Mouse (Mus musculus) midbrain, postnatal 0 days (tissue): Measurements from ENCODE around the gene Orm3. TPM values are rescaled to one million over a fixed set of nuclear protein-coding genes. Genes with fewer than 3 reads are reported as not detected.

Experiments
- ATAC-seq: fragments of 200-750 bp; cut with Nextera tagmentation; 2 replicates; pipeline ENCODE4 v1.8.0; 2017; ENCODE audit warnings: moderate number of reproducible peaks, mild to moderate bottlenecking, moderate TSS enrichment, moderate library complexity; ENCODE audit not compliant: low FRiP score
- DNase-seq: peaks from one replicate; pipeline ENCODE4 v3.0.0-alpha.2; 2015; ENCODE audit warnings: low spot score
- H3K27ac ChIP-seq: fragments of 300-500 bp; sonication (generic); 2 replicates; pipeline ENCODE4 v1.5.1; 2014; ENCODE audit warnings: low read depth, mild to moderate bottlenecking, low read length, mixed read lengths
- H3K27me3 ChIP-seq: fragments of 300-500 bp; sonication (generic); 2 replicates; pipeline ENCODE4 v1.6.1; 2014; ENCODE audit warnings: low read length, control low read depth, mixed read lengths; ENCODE audit not compliant: insufficient read depth
- H3K36me3 ChIP-seq: fragments of 300-500 bp; sonication (generic); 2 replicates; pipeline ENCODE4 v1.6.1; 2014; ENCODE audit warnings: low read length, control low read depth, mixed read lengths; ENCODE audit not compliant: insufficient read depth
- H3K4me1 ChIP-seq: fragments of 300-500 bp; sonication (generic); 2 replicates; pipeline ENCODE4 v1.6.1; 2014; ENCODE audit warnings: mild to moderate bottlenecking, control low read depth, antibody characterized with exemption, low read length, mixed read lengths; ENCODE audit not compliant: insufficient read depth
- H3K4me2 ChIP-seq: fragments of 300-500 bp; sonication (generic); 2 replicates; pipeline ENCODE4 v1.6.1; 2014; ENCODE audit warnings: low read depth, mild to moderate bottlenecking, low read length, mixed read lengths; ENCODE audit not compliant: poor library complexity, severe bottlenecking
- H3K4me3 ChIP-seq: fragments of 300-500 bp; sonication (generic); 2 replicates; pipeline ENCODE4 v1.5.1; 2014; ENCODE audit warnings: low read depth, mild to moderate bottlenecking, low read length, moderate library complexity
- H3K9ac ChIP-seq: fragments of 300-500 bp; sonication (generic); replicated peaks from 2 replicates; pipeline ENCODE4 v1.6.1; 2014; ENCODE audit warnings: mild to moderate bottlenecking, low read length, moderate library complexity, mixed read lengths; ENCODE audit not compliant: poor library complexity, severe bottlenecking
- H3K9me3 ChIP-seq: fragments of 300-500 bp; sonication (generic); 2 replicates; pipeline ENCODE4 v1.6.1; 2016; ENCODE audit warnings: low read length, control low read depth
- CTCF ChIP-seq: IDR thresholded peaks from 2 replicates; pipeline ENCODE4 v1.5.1; 2016; ENCODE audit warnings: antibody characterized with exemption, mild to moderate bottlenecking
- WGBS: fragments of 180-500 bp; shearing (Covaris S2); extraction: QIAGEN DNeasy Blood & Tissue Kit; methylation state at CpG from one replicate; pipeline ENCODE4 v1.1.7; 2014; 5-methylcytosine and 5-hydroxymethylcytosine counted together
- polyA plus RNA-seq: library from polyadenylated mRNA; unstranded; fragments of >200 nt; fragmentation: Nextera tagmentation; extraction: Ambion mirVana; gene quantifications from 2 replicates; pipeline ENCODE4 v1.2.1, GENCODE M21; 2015
- total RNA-seq: library from RNA; depleted of rRNA; stranded (reverse); fragments of >200 nt; gene quantifications from 2 replicates; pipeline ENCODE4 v1.2.3, GENCODE M21; 2014

Gene Orm3
- total and polyA plus RNA-seq, 2 experiments from 2014 or later: not detected

DNA sequence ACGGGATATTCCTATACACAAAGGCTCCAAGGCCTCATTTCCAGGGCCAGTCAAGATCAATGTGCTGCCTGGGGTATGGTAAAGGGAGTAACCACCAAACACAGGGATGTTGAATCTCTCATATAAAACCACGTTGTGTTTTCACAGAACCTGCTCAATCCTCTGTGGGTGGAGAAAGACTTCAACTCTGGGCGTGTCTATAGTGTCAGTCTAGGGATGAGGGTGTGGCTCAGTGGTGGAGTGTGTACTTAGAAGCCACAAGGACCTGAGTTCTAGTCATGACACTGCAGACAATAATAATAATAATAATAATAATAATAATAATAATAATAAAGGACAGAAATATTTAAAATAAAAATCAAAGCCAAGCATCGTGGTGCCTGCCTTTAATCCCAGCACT lies 28.3 kb downstream of the Orm3 start:
- Histone ChIP-seq H3K4me3 (no peak overlapping the region), H3K4me2 (no peak overlapping the region), H3K27me3 (no peaks in the 10 kb centered on the region), H3K36me3 (peaks cover 9% of the 10 kb centered on the region), H3K27ac (no peak overlapping the region), H3K9me3 (no peaks in the 10 kb centered on the region), H3K9ac (no peak overlapping the region), H3K4me1 (peaks cover 3% of the 10 kb centered on the region; the same call in 1 of the 2 replicates)
- WGBS: 92% methylated on average over 4 of the region's 4 CpGs
- TF ChIP-seq CTCF: no peak
- DNase-seq (no peak), ATAC-seq (no peak)

DNA sequence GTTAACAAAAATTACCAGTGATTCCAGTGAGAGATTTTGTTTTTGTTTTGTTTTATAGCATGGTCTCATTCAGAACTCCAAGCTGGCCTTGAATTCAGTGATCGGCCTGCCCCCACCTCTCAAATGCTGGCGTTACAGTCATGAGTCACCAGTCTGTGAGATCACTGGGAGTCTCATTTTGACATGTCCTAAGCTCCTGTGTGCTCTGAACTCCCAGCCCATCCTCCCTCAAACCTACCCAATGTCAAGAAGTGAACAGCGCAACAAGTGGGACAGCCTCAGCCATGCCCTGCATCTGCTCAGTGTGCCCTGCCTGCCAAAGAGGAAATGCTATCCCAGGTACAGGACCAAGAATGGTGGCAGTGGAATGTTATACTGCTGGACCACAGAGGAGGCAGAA lies 29.3 kb downstream of the Orm3 start:
- Histone ChIP-seq H3K4me1 (peaks cover 3% of the 10 kb centered on the region; the same call in 1 of the 2 replicates), H3K27ac (no peak overlapping the region), H3K9ac (no peak overlapping the region), H3K36me3 (peaks cover 2% of the 10 kb centered on the region), H3K27me3 (no peaks in the 10 kb centered on the region), H3K4me3 (no peak overlapping the region), H3K9me3 (no peaks in the 10 kb centered on the region), H3K4me2 (no peak overlapping the region)
- ATAC-seq (no peak), DNase-seq (no peak)
- no peak for TF ChIP-seq CTCF
- WGBS: 82% methylated on average over 3 of the region's 3 CpGs

DNA sequence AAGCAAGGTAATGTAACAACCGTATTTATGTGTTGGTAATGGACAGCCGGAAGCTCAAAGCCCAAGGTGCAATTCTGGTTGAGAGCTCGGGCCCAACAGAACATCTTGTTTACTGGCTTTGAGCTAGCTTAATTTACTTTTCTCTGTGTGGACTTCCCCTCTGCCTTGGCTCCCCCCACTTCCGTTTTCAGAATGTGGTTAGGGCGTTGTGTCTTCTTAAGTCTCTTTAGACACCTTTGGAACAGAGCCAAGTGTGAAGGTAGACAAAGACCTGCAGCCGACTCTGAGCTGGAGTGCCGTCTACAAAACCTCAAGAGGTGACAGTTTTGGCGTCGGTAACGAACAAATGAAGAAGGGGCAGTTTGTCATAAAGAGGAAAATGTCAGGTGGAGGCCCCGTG lies 29.8 kb downstream of the Orm3 start:
- Histone ChIP-seq H3K9ac (no peak overlapping the region), H3K27ac (no peak overlapping the region), H3K9me3 (no peaks in the 10 kb centered on the region), H3K36me3 (no peaks in the 10 kb centered on the region; the same call in 1 of the 2 replicates), H3K4me2 (no peak overlapping the region), H3K27me3 (no peaks in the 10 kb centered on the region), H3K4me3 (no peak overlapping the region), H3K4me1 (peaks cover 3% of the 10 kb centered on the region; the same call in 1 of the 2 replicates)
- 71% methylated on average over 11 of the region's 11 CpGs for WGBS
- TF ChIP-seq CTCF: no peak
- ATAC-seq (no peak), DNase-seq (no peak)

DNA sequence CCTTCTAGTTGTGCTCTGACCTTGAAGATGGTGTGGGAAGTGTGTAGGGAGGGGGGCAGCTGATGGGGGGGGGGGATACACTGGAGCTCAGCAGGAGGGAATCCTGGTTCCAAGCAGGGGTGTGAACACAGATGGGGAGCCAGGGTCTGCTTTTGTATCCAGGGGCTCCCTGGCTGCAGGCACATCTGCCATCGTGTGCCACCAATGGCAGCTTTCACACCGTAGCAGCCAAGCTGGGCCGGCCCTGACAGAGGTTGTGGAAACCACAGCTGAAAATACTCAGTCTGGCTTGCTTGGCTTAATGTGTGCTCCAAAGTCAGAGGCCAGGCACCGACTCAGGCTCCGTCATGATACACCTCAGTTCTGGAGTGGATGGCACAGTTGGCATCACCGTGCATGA lies 32.1 kb downstream of the Orm3 start:
- DNase-seq: no peak
- no peak overlapping the region for H3K27ac ChIP-seq
- H3K27me3 ChIP-seq: no peaks in the 10 kb centered on the region
- 59% methylated on average over 6 of the region's 6 CpGs for WGBS
- no peaks in the 10 kb centered on the region for H3K9me3 ChIP-seq
- H3K4me3 ChIP-seq: no peak overlapping the region
- H3K4me1 ChIP-seq: peaks cover 3% of the 10 kb centered on the region; the same call in 1 of the 2 replicates
- no peak overlapping the region for H3K9ac ChIP-seq
- no peaks in the 10 kb centered on the region; the same call in 1 of the 2 replicates for H3K36me3 ChIP-seq
- ATAC-seq: no peak
- H3K4me2 ChIP-seq: no peak overlapping the region
- TF ChIP-seq CTCF: no peak

DNA sequence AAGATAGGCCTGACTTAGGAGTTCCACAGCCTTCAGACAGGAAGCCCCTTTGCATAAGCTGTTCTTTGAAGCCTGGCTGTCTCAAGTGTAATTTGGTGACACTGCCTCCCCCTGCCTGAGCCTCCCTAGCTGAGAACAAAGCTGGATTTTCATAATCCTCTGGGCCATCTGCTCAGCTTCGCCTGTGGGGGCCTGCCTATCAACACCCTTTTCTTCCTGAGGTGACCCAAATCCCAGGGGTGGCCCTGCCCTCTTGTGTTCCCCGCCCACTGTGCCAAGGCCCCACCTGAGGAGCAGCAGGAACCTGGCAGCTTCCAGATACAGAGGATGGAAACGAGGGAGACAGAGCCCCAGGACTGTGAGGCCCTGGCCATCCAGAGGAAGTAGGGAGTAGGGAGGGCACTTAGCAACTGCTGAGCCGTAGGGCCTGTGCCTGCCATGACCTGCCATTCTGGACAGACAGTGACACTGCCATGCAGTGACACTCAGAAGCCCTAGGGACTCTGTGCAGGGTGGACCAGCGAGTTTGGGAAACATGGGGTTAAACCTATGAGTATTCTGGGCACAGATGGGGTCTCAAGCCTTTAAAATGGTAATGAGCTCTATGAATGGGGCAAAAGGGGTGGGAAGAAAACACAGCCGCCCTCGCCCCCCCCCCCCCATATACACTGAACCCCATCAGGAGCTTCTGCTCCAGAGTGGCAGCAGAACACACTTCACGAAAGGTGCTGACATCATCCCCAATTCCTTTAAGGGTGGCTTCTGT lies 33.3 kb downstream of the Orm3 start:
- Histone ChIP-seq H3K9ac (no peak overlapping the region; the same call in 1 of the 2 replicates), H3K9me3 (no peaks in the 10 kb centered on the region), H3K4me3 (no peak overlapping the region), H3K36me3 (peaks cover 6% of the 10 kb centered on the region; the same call in 1 of the 2 replicates), H3K4me2 (no peak overlapping the region), H3K27ac (peak overlapping the region; percentile 65), H3K27me3 (no peaks in the 10 kb centered on the region), H3K4me1 (peaks cover 3% of the 10 kb centered on the region; the same call in 1 of the 2 replicates)
- ATAC-seq: peak; percentile 34
- TF ChIP-seq CTCF: 0 out of 2 replicates have a peak, but pooled peaks have one; percentile 5
- DNase-seq: peak; percentile 41
- WGBS: 24% methylated on average over 8 of the region's 8 CpGs

DNA sequence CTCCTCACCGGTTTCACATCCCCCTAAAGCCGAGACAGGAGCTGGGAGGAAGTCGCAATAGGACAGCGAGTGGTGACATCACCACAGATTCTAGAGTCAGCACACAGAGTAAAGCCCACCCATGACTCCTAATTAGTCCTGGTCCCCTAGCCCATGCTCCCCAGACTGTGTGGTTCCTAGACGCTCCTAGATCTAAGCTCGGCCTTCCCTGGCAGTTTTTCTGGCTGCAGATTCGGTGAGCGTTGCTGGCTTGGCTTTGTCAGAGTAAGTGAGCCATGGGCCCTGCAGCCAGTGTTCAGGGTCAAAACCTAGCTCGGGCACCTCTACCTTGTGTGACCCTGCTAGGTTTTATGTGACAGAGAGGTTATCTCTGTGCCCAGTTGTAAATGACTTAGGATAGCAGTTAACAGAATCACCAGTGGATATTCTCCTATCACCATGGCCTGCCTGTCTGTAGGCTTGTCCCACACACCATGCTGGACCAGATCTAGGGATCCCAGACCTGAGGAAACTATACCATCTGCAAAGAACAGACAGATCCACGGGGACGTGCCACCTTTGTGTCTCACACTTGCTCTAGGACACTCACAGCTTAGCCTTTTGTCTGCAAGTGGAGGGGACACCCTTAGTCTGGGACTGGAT lies 34.0 kb downstream of the Orm3 start:
- no peaks in the 10 kb centered on the region for H3K27me3 ChIP-seq
- WGBS: 41% methylated on average over 11 of the region's 11 CpGs
- H3K36me3 ChIP-seq: peaks cover 10% of the 10 kb centered on the region
- H3K4me3 ChIP-seq: no peak overlapping the region
- H3K9ac ChIP-seq: no peak overlapping the region
- H3K27ac ChIP-seq: 0 out of 2 replicates have a peak overlapping the region, but pooled peaks have one; percentile 0
- peak; percentile 53 for ATAC-seq
- no peak overlapping the region for H3K4me2 ChIP-seq
- H3K4me1 ChIP-seq: peaks cover 3% of the 10 kb centered on the region; the same call in 1 of the 2 replicates
- DNase-seq: peak; percentile 30
- no peak for TF ChIP-seq CTCF
- no peaks in the 10 kb centered on the region for H3K9me3 ChIP-seq
